Mouse (Mus musculus) lung, embryonic 16.5 days (tissue): ENCODE measurements at regions not wholly inside any gene's neighbourhood (a gene's known extent, or its start where the extent isn't known, plus 50 kb on each side); places are given as distances from the start of the nearest gene placed in this dataset.

Experiments used
- ATAC-seq: fragments of 200-750 bp; cut with Nextera tagmentation; 2 replicates; pipeline ENCODE4 v1.8.0; 2017; ENCODE audit warnings: low read depth, mild to moderate bottlenecking, moderate library complexity
- H3K27ac ChIP-seq: fragments of 300-500 bp; sonication (generic); 2 replicates; pipeline ENCODE4 v1.5.1; 2014; ENCODE audit warnings: mild to moderate bottlenecking, control low read depth, low read length
- H3K27me3 ChIP-seq: fragments of 300-500 bp; sonication (generic); 2 replicates; pipeline ENCODE4 v1.6.1; 2014; ENCODE audit warnings: low read depth, low read length, mixed read lengths; ENCODE audit not compliant: control insufficient read depth, insufficient read depth
- H3K36me3 ChIP-seq: fragments of 300-500 bp; sonication (generic); 2 replicates; pipeline ENCODE4 v1.6.1; 2014; ENCODE audit warnings: low read length; ENCODE audit not compliant: control insufficient read depth, insufficient read depth
- H3K4me1 ChIP-seq: fragments of 300-500 bp; sonication (generic); replicated peaks from 2 replicates; pipeline ENCODE4 v1.6.1; 2014; ENCODE audit warnings: low read length, mixed read lengths; ENCODE audit not compliant: control insufficient read depth, insufficient read depth
- H3K4me2 ChIP-seq: fragments of 300-500 bp; sonication (generic); 2 replicates; pipeline ENCODE4 v1.6.1; 2014; ENCODE audit warnings: low read depth, low read length, control low read depth
- H3K4me3 ChIP-seq: fragments of 300-500 bp; sonication (generic); 2 replicates; pipeline ENCODE4 v1.5.1; 2014; ENCODE audit warnings: mild to moderate bottlenecking, low read length, control low read depth
- H3K9ac ChIP-seq: fragments of 300-500 bp; sonication (generic); 2 replicates; pipeline ENCODE4 v1.6.1; 2014; ENCODE audit warnings: low read length, control low read depth
- H3K9me3 ChIP-seq: fragments of 300-500 bp; sonication (generic); 2 replicates; pipeline ENCODE4 v1.6.1; 2016; ENCODE audit warnings: low read length; ENCODE audit not compliant: control insufficient read depth
- WGBS: fragments of 180-500 bp; shearing (Covaris S2); extraction: QIAGEN DNeasy Blood & Tissue Kit; methylation state at CpG from one replicate; pipeline ENCODE4 v1.1.7; 2014; 5-methylcytosine and 5-hydroxymethylcytosine counted together

- no peak for ATAC-seq
Observed at GRCm38 (mm10) chr13:82974210-82974811, 529.5 kb upstream of the Mef2c start.

DNA sequence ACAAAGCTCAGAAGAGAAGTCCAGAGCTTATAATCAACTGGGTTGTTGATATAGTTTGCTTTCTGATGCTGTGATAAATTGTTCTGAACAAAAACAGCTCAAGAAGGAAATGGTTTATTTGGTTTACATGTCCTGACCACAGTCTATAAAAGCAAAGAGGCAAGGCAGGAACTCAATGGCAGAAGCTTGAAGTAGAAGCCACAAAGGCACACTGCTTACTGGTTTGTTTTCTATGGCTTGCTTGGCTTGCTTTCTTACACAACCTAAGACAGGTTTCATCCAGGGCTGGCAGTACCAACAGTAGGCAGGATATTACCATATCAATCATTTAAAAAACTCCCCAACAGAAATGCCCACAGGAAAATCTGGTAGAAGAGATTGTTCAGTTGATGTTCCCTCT, 502.7 kb upstream of the Mef2c start:
- Histone ChIP-seq H3K9ac (no peak overlapping the region), H3K9me3 (no peaks in the 10 kb centered on the region), H3K4me3 (no peak overlapping the region), H3K36me3 (no peaks in the 10 kb centered on the region), H3K27ac (no peak overlapping the region), H3K4me2 (no peak overlapping the region), H3K4me1 (no peaks in the 10 kb centered on the region), H3K27me3 (no peaks in the 10 kb centered on the region)
- no peak for ATAC-seq

More at GRCm38 (mm10) chr13:82974210-82974811, 529.5 kb upstream of the Mef2c start:
- H3K4me1 ChIP-seq = no peaks in the 10 kb centered on the region
- no peak overlapping the region for H3K4me2 ChIP-seq
- 84% methylated on average over 1 of the region's 1 CpGs for WGBS
- no peak overlapping the region for H3K27ac ChIP-seq
- H3K27me3 ChIP-seq = no peaks in the 10 kb centered on the region
- no peak overlapping the region for H3K9ac ChIP-seq
- no peaks in the 10 kb centered on the region for H3K36me3 ChIP-seq
- no peak overlapping the region for H3K4me3 ChIP-seq
- H3K9me3 ChIP-seq = no peaks in the 10 kb centered on the region

DNA sequence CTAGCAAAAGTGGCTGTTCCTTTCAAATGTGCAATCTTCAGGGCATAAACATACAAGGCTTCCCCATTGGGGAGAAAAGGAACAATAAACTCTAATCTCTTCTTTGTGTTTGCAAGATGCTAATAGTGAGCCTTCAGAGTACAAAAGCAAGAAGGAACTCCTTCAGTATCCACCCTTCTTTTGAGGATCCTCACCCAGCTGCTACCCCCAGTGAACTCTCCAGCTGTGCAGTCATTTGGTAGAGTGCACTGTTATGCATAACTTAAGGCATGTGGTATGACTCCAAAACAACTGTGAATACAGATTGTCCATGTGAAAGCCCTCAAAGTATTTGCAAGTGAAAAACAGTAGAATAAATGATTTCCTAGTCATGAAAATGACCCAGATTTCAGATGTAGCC, 487.1 kb upstream of the Mef2c start:
- Histone ChIP-seq H3K4me3 (no peak overlapping the region), H3K9ac (no peak overlapping the region), H3K4me2 (no peak overlapping the region), H3K9me3 (no peaks in the 10 kb centered on the region), H3K27me3 (no peaks in the 10 kb centered on the region), H3K36me3 (no peaks in the 10 kb centered on the region), H3K4me1 (no peaks in the 10 kb centered on the region), H3K27ac (no peak overlapping the region)
- no peak for ATAC-seq

DNA sequence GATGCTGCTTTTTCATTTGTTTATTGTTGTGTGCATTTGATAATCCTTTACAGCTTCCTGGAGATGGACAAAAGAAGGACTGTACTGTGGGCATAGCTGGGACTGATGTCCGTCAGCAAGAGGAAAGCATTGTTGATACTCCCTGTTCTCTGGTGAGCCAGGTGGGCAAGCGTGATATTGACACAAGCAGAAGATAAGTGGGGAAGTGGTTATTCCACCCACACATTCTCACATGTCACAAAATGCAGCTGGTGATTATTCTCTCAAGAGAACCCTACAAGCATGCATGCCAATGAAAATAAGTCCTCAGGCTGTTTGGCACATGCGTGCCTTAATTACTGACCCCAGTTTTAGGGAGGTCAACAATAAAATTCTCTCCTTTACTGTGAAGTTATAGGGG, 483.0 kb upstream of the Mef2c start:
- Histone ChIP-seq H3K27me3 (no peaks in the 10 kb centered on the region), H3K4me2 (no peak overlapping the region), H3K27ac (no peak overlapping the region), H3K36me3 (no peaks in the 10 kb centered on the region), H3K9ac (no peak overlapping the region), H3K4me3 (no peak overlapping the region), H3K9me3 (no peaks in the 10 kb centered on the region), H3K4me1 (no peaks in the 10 kb centered on the region)
- ATAC-seq = no peak
- 23% methylated on average over 3 of the region's 3 CpGs for WGBS

GRCm38 (mm10) chr13:83023972-83024371, 479.9 kb upstream of the Mef2c start:
- no peak overlapping the region for H3K4me2 ChIP-seq
- H3K9ac ChIP-seq = no peak overlapping the region
- no peak overlapping the region for H3K27ac ChIP-seq
- H3K4me1 ChIP-seq = no peaks in the 10 kb centered on the region
- 72% methylated on average over 4 of the region's 4 CpGs for WGBS
- ATAC-seq = no peak
- no peaks in the 10 kb centered on the region for H3K36me3 ChIP-seq
- H3K4me3 ChIP-seq = no peak overlapping the region
- no peaks in the 10 kb centered on the region for H3K9me3 ChIP-seq
- no peaks in the 10 kb centered on the region for H3K27me3 ChIP-seq

DNA sequence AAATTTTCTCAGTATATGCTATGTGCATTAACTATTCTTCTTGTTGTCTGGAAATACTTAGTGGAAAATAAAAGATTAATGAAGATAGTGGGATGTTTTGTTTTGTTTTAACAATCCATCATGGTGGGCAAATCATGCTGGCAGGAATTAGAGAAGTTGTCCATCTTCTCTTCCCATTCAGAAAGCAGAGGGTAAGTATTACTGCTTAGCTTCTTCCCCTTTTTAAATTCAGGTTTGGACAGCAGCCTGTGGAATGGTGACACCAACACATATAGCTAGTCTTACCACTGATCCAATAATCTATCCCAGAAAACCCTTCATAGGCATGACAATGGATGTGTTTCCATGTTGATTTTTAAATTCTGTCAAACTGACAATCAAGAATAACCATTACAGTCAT, 467.9 kb upstream of the Mef2c start:
- no peaks in the 10 kb centered on the region for H3K36me3 ChIP-seq
- no peak overlapping the region for H3K4me2 ChIP-seq
- no peak overlapping the region for H3K4me3 ChIP-seq
- no peaks in the 10 kb centered on the region for H3K9me3 ChIP-seq
- ATAC-seq = no peak
- no peaks in the 10 kb centered on the region for H3K27me3 ChIP-seq
- H3K27ac ChIP-seq = no peak overlapping the region
- H3K9ac ChIP-seq = no peak overlapping the region
- no peaks in the 10 kb centered on the region for H3K4me1 ChIP-seq

- no peaks in the 10 kb centered on the region for H3K36me3 ChIP-seq
- no peak overlapping the region for H3K27ac ChIP-seq
- no peak overlapping the region for H3K4me2 ChIP-seq
- no peaks in the 10 kb centered on the region for H3K9me3 ChIP-seq
- no peak overlapping the region for H3K9ac ChIP-seq
- H3K4me1 ChIP-seq = no peaks in the 10 kb centered on the region
- ATAC-seq = no peak
- H3K4me3 ChIP-seq = no peak overlapping the region
- WGBS = 74% methylated on average over 1 of the region's 1 CpGs
- H3K27me3 ChIP-seq = no peaks in the 10 kb centered on the region
Observed at GRCm38 (mm10) chr13:83041506-83041905, 462.3 kb upstream of the Mef2c start.

DNA sequence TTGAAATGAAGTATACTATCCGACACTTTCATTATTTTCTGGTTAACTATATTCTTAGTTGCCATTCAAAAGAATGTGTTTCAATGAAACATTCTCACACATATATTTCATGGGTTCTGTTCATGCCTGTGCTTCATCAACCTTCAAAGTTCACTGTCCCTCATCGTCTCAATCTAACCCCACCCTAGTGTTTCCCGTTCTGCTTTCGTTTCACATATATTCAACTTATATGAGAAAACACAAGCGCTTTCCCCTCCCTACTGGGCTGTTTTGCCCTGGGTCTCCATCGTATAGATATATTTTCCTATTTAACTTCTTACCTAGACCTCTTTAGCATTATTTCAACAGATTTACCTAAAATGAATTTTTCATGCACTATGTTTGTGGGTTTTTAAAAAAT, 458.3 kb upstream of the Mef2c start:
- H3K27me3 ChIP-seq = no peaks in the 10 kb centered on the region
- ATAC-seq = no peak
- H3K4me2 ChIP-seq = no peak overlapping the region
- H3K4me3 ChIP-seq = no peak overlapping the region
- H3K9me3 ChIP-seq = no peaks in the 10 kb centered on the region
- H3K36me3 ChIP-seq = no peaks in the 10 kb centered on the region
- H3K9ac ChIP-seq = no peak overlapping the region
- no peaks in the 10 kb centered on the region for H3K4me1 ChIP-seq
- WGBS = 85% methylated on average over 6 of the region's 6 CpGs
- no peak overlapping the region for H3K27ac ChIP-seq

DNA sequence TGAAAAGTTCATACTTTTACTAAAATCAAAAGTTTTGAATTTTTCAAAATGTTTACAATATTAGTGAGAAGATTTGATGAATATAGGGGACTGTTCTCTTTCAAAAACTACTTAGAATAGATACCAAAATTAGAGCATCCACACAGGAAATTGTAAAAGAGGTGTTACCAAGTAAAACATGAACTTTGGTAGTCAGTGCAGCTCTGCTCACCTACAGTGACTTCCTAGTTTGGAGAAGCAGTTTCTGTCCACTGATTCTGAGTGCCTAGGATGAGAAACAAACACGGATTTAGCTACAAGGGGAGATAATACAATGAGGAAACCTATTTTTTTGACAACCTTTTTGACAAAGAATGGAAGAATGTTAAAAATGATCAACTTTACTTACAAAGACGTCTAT, 457.9 kb upstream of the Mef2c start:
- no peaks in the 10 kb centered on the region for H3K4me1 ChIP-seq
- H3K27ac ChIP-seq = no peak overlapping the region
- H3K9me3 ChIP-seq = no peaks in the 10 kb centered on the region
- 60% methylated on average over 2 of the region's 2 CpGs for WGBS
- no peak overlapping the region for H3K4me2 ChIP-seq
- H3K4me3 ChIP-seq = no peak overlapping the region
- H3K9ac ChIP-seq = no peak overlapping the region
- H3K27me3 ChIP-seq = no peaks in the 10 kb centered on the region
- H3K36me3 ChIP-seq = no peaks in the 10 kb centered on the region
- ATAC-seq = no peak

GRCm38 (mm10) chr13:83046571-83047123, 457.2 kb upstream of the Mef2c start:
- Histone ChIP-seq H3K4me2 (no peak overlapping the region), H3K4me3 (no peak overlapping the region), H3K27ac (no peak overlapping the region), H3K36me3 (no peaks in the 10 kb centered on the region), H3K4me1 (no peaks in the 10 kb centered on the region), H3K9me3 (no peaks in the 10 kb centered on the region), H3K27me3 (no peaks in the 10 kb centered on the region), H3K9ac (no peak overlapping the region)
- 29% methylated on average over 4 of the region's 4 CpGs for WGBS
- ATAC-seq = no peak
